Mouse (Mus musculus) lung, embryonic 15.5 days (tissue): ENCODE measurements around the gene Pak1ip1. TPM values are rescaled to one million over a fixed set of nuclear protein-coding genes. Genes with fewer than 3 reads are reported as not detected.

Experiments
- ATAC-seq: fragments of 200-750 bp; cut with Nextera tagmentation; 2 replicates; pipeline ENCODE4 v1.8.0; 2017; ENCODE audit warnings: moderate number of reproducible peaks, borderline replicate concordance; ENCODE audit not compliant: low FRiP score, low TSS enrichment; ENCODE audit errors: extremely low read depth
- H3K27ac ChIP-seq: fragments of 300-500 bp; sonication (generic); 2 replicates; pipeline ENCODE4 v1.5.1; 2015; ENCODE audit warnings: moderate library complexity, mild to moderate bottlenecking, inconsistent platforms
- H3K27me3 ChIP-seq: fragments of 300-500 bp; sonication (generic); 2 replicates; pipeline ENCODE4 v1.6.1; 2015; ENCODE audit warnings: inconsistent platforms
- H3K36me3 ChIP-seq: fragments of 300-500 bp; sonication (generic); 2 replicates; pipeline ENCODE4 v1.6.1; 2015; ENCODE audit warnings: inconsistent platforms
- H3K4me1 ChIP-seq: fragments of 300-500 bp; sonication (generic); 2 replicates; pipeline ENCODE4 v1.6.1; 2015; ENCODE audit warnings: inconsistent platforms
- H3K4me2 ChIP-seq: fragments of 300-500 bp; sonication (generic); 2 replicates; pipeline ENCODE4 v1.6.1; 2015; ENCODE audit warnings: inconsistent platforms, mild to moderate bottlenecking, moderate library complexity
- H3K4me3 ChIP-seq: fragments of 300-500 bp; sonication (generic); 2 replicates; pipeline ENCODE4 v1.5.1; 2015; ENCODE audit warnings: mild to moderate bottlenecking, inconsistent platforms
- H3K9ac ChIP-seq: fragments of 300-500 bp; sonication (generic); 2 replicates; pipeline ENCODE4 v1.6.1; 2015; ENCODE audit warnings: inconsistent platforms
- H3K9me3 ChIP-seq: fragments of 300-500 bp; sonication (generic); 2 replicates; pipeline ENCODE4 v1.6.1; 2016; ENCODE audit warnings: inconsistent platforms
- WGBS: fragments of 180-500 bp; shearing (Covaris S2); methylation state at CpG from one replicate; pipeline ENCODE4 v1.1.7; 2015; 5-methylcytosine and 5-hydroxymethylcytosine counted together
- polyA plus RNA-seq: library from polyadenylated mRNA; unstranded; fragments of >200 nt; fragmentation: Nextera tagmentation; extraction: Ambion mirVana; gene quantifications from 2 replicates; pipeline ENCODE4 v1.2.1, GENCODE M21; 2015

Pak1ip1 gene
- 60.7 and 63.1 TPM in 2 replicates for polyA plus RNA-seq

DNA sequence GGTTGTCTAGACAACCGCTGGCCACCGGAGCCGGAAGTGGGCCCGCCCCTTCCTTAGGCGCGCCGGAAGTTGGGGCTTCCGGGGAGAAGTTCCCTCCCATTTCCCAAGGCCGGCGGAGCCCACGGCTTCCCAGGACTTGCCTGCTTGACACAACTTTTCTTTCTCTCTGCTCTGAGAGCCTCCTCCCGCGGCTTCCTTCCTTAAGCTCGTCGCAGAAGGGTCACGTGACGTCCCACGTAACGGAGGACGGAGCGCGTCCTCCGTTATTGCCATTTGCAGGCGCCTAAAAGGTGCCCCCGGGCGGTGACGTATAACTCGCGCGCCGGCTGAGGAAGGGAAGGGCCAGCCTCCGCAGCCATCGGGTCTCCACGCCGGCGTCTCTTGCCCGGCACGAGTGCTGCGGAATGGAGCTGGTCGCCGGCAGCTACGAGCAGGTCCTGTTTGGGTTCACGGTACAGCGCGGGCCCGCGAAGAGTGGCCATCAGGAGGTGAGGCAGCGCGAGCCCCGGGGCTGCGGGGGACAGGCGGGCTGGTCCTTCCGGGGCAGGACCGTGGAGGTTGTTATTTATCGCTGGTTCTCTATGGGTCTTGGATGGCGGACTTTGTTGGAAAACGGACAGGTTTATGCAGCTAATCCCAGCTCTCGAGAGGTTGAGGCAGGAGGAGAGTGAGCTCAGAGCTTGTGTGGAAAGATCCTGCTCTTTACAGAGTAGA is at the start of gene Pak1ip1:
TSS of gene Pak1ip1 (plus strand) at position 98 of the 714 bp plus-strand sequence.
- peak within 1 kb of the TSS; percentile 83 for H3K4me2 ChIP-seq

GRCm38 (mm10) chr13:40951386-40951976 is 49.3 kb upstream of the Pak1ip1 start:
- H3K4me2 ChIP-seq = no peak overlapping the region
- ATAC-seq = no peak
- WGBS = 53% methylated on average over 10 of the region's 10 CpGs
- no peaks in the 10 kb centered on the region for H3K36me3 ChIP-seq
- no peak overlapping the region for H3K27ac ChIP-seq
- H3K9ac ChIP-seq = no peak overlapping the region
- H3K4me3 ChIP-seq = no peak overlapping the region
- peaks cover 9% of the 10 kb centered on the region; the same call in 1 of the 2 replicates for H3K4me1 ChIP-seq
- no peaks in the 10 kb centered on the region for H3K9me3 ChIP-seq
- H3K27me3 ChIP-seq = no peaks in the 10 kb centered on the region

More for the DNA sequence above, at the start of gene Pak1ip1:
- H3K27me3 ChIP-seq = no peaks in the 10 kb centered on the region
- H3K9ac ChIP-seq = peak within 1 kb of the TSS; percentile 85
- peaks cover 16% of the 10 kb centered on the region for H3K36me3 ChIP-seq
- WGBS = 1% methylated on average over 55 of the region's 58 CpGs
- peak within 1 kb of the TSS; percentile 98 for H3K4me3 ChIP-seq
- H3K4me1 ChIP-seq = peaks cover 12% of the 10 kb centered on the region
- peak; percentile 95 for ATAC-seq
- no peaks in the 10 kb centered on the region for H3K9me3 ChIP-seq
- H3K27ac ChIP-seq = peak within 1 kb of the TSS; percentile 99

DNA sequence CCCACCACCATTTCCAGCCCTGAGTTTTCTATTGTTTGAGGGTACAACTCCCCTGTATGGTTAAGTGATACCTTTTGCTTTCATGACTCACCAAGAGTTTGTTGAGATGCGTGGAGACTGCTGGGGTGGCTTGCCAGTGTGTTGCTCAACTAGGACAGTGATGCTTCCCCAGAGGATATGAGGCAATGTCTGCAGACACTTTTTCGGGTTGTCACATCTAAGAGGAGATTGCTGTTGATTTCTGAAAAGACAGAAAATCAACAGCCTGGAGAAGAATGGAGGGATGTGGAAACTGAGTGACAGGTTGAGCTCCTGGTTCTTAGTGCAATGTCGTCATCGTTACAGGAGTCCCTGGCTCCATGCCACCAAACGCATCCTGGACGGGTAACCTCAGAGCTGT is 47.6 kb upstream of the Pak1ip1 start:
- H3K4me3 ChIP-seq = no peak overlapping the region
- H3K27me3 ChIP-seq = no peaks in the 10 kb centered on the region
- no peaks in the 10 kb centered on the region for H3K9me3 ChIP-seq
- H3K9ac ChIP-seq = no peak overlapping the region
- peaks cover under 1% of the 10 kb centered on the region; the same call in 1 of the 2 replicates for H3K4me1 ChIP-seq
- no peaks in the 10 kb centered on the region for H3K36me3 ChIP-seq
- 49% methylated on average over 6 of the region's 6 CpGs for WGBS
- H3K27ac ChIP-seq = no peak overlapping the region
- ATAC-seq = no peak
- H3K4me2 ChIP-seq = no peak overlapping the region

- Histone ChIP-seq H3K4me3 (no peak overlapping the region), H3K9ac (no peak overlapping the region), H3K9me3 (no peaks in the 10 kb centered on the region), H3K4me1 (no peaks in the 10 kb centered on the region), H3K27ac (no peak overlapping the region), H3K4me2 (no peak overlapping the region), H3K36me3 (no peaks in the 10 kb centered on the region), H3K27me3 (no peaks in the 10 kb centered on the region)
- 68% methylated on average over 7 of the region's 7 CpGs for WGBS
- ATAC-seq = no peak
These were observed 45.0 kb upstream of the Pak1ip1 start for GRCm38 (mm10) chr13:40955773-40956172.

DNA sequence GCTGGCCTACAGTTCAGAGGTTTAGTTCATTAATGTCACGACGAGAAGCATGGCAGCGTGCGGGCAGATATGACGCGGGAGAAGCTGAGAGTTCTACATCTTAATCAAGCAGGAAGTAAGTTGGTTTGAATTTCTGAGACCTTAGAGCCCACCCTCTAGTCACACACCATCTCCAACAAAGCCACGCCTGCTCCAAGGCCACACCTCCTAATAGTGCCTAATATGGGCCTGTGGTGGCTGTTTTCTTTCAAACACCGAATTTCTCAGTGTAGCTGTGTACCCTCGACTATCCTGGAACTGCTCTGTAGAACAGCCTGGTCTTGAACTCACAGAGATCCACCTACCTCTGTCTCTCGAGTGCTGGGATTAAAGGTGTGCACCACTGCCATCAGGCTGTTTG is 33.2 kb upstream of the Pak1ip1 start:
- Histone ChIP-seq H3K4me1 (no peaks in the 10 kb centered on the region), H3K27ac (no peak overlapping the region), H3K4me2 (no peak overlapping the region), H3K36me3 (no peaks in the 10 kb centered on the region), H3K9me3 (no peaks in the 10 kb centered on the region), H3K4me3 (no peak overlapping the region), H3K9ac (no peak overlapping the region), H3K27me3 (no peaks in the 10 kb centered on the region)
- WGBS = 92% methylated on average over 10 of the region's 10 CpGs
- no peak for ATAC-seq

DNA sequence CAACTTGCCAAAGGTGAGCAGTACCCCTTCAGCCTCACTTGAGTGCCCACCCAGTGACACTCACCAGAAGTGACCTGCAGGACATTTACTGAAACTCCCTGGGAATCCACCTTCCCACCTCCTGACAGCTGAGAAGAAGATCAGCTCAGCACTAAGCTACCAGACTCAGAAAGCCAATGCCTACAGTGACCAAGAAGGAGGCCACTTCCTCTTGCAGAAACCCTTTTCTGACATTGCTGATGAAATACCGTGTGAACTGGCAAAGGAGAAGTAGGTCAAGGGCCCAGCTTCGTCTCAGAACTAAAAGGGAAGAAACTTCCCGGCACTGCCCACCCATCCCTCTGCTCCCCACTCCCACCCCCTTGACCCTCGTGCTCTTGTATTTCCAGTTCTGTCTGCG is 32.3 kb upstream of the Pak1ip1 start:
- Histone ChIP-seq H3K36me3 (no peaks in the 10 kb centered on the region), H3K27ac (no peak overlapping the region), H3K4me2 (no peak overlapping the region), H3K4me3 (no peak overlapping the region), H3K4me1 (no peaks in the 10 kb centered on the region), H3K27me3 (no peaks in the 10 kb centered on the region), H3K9ac (no peak overlapping the region), H3K9me3 (no peaks in the 10 kb centered on the region)
- WGBS = 61% methylated on average over 5 of the region's 5 CpGs
- ATAC-seq = no peak

- ATAC-seq = no peak
- Histone ChIP-seq H3K4me3 (no peak overlapping the region), H3K27ac (no peak overlapping the region), H3K36me3 (no peaks in the 10 kb centered on the region), H3K4me2 (no peak overlapping the region), H3K9ac (no peak overlapping the region), H3K27me3 (no peaks in the 10 kb centered on the region), H3K9me3 (no peaks in the 10 kb centered on the region), H3K4me1 (no peaks in the 10 kb centered on the region)
- WGBS = 90% methylated on average over 4 of the region's 4 CpGs
These were observed 30.9 kb upstream of the Pak1ip1 start for GRCm38 (mm10) chr13:40969761-40970390.

DNA sequence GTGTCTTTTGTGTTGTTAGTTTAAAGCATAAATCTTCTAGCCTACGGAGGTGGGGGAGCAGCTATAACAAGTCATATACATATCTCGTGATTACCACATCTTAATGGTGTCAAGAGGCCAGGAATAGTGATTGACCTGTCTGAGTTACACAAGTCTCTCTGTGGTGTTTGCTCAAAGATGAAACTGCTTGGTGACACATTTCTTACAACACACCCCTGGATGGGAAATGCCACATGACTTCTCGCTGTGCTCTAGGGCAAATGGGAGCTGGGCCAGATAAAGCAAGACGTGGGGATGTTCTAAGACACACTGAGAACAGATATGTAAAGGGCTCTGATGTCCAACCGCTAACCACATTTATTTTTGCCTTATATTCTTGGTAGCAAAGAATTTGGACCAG is 29.6 kb upstream of the Pak1ip1 start:
- Histone ChIP-seq H3K4me3 (no peak overlapping the region), H3K4me2 (no peak overlapping the region), H3K9ac (no peak overlapping the region), H3K36me3 (no peaks in the 10 kb centered on the region), H3K9me3 (no peaks in the 10 kb centered on the region), H3K4me1 (no peaks in the 10 kb centered on the region), H3K27ac (no peak overlapping the region), H3K27me3 (no peaks in the 10 kb centered on the region)
- 73% methylated on average over 5 of the region's 5 CpGs for WGBS
- ATAC-seq = no peak

DNA sequence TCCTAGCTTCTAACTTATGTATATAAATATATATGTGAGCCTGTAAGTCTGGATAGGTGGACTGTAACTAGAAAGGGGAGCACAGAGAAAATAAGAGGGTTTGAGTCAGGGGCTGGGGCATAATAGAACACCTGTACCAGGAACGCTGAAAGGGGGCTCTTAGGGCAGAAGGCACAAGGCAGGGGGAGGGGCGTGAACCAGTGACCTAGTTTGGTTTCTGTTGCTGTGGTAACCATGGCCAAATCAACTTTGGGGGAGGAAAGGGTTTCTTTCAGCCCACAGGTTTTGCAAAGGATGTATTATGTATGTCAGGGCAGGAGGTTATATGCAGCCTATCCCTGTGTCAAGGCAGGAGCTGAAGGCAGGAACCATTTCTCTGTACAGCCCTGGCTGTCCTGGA is 29.0 kb upstream of the Pak1ip1 start:
- Histone ChIP-seq H3K27ac (no peak overlapping the region), H3K9ac (no peak overlapping the region), H3K4me2 (no peak overlapping the region), H3K36me3 (no peaks in the 10 kb centered on the region), H3K27me3 (no peaks in the 10 kb centered on the region), H3K9me3 (no peaks in the 10 kb centered on the region), H3K4me3 (no peak overlapping the region), H3K4me1 (no peaks in the 10 kb centered on the region)
- ATAC-seq = no peak
- 79% methylated on average over 2 of the region's 2 CpGs for WGBS

DNA sequence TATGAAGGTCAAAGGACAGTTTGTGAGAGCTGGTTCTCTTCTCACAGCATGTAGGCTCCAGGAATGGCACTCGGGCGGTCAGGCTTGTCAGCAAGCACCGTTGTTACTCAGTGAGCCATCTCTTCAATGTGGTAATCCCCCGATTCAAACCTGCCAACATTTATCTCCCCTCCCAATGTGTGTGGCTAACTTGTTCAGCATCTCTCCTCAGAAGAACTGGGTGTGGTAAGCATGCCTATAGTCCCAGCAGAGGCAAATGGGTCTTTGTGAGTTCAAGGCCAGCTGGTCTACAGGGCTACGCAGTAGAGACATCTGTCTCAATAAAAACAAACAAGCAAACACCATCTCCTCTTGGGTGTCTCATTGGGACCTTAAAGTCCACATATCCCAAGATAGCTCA is 27.8 kb upstream of the Pak1ip1 start:
- Histone ChIP-seq H3K4me3 (no peak overlapping the region), H3K27me3 (no peaks in the 10 kb centered on the region), H3K4me1 (no peaks in the 10 kb centered on the region), H3K27ac (no peak overlapping the region), H3K4me2 (no peak overlapping the region), H3K9me3 (no peaks in the 10 kb centered on the region), H3K9ac (no peak overlapping the region), H3K36me3 (no peaks in the 10 kb centered on the region)
- WGBS = 81% methylated on average over 5 of the region's 5 CpGs
- no peak for ATAC-seq

- H3K27ac ChIP-seq = no peak overlapping the region
- H3K9me3 ChIP-seq = no peaks in the 10 kb centered on the region
- H3K4me3 ChIP-seq = no peak overlapping the region
- no peaks in the 10 kb centered on the region for H3K36me3 ChIP-seq
- no peak overlapping the region for H3K4me2 ChIP-seq
- no peak for ATAC-seq
- 19% methylated on average over 7 of the region's 7 CpGs for WGBS
- no peaks in the 10 kb centered on the region for H3K27me3 ChIP-seq
- no peak overlapping the region for H3K9ac ChIP-seq
- no peaks in the 10 kb centered on the region for H3K4me1 ChIP-seq
These were observed 23.2 kb upstream of the Pak1ip1 start for GRCm38 (mm10) chr13:40977609-40978008.

DNA sequence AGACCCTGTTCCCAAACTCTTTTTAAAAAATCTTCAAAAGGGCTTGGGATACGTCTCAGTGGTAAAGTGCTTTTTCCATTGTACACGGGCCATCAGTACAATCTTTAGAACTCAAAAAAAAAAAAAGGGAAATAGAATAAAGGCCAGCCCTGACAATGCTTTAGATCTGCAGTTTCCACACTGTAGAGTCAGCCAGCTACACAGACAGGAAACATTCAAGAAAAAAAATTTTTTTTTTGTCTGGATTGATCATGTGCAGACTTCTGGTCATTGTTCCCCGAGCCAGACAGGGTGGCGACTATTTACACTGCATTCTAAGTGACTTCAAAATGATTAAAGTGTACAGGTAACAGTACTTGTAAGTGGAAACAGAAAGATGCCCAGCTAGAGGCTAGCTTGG is 22.2 kb upstream of the Pak1ip1 start:
- Histone ChIP-seq H3K36me3 (no peaks in the 10 kb centered on the region), H3K4me2 (no peak overlapping the region), H3K9ac (no peak overlapping the region), H3K27me3 (no peaks in the 10 kb centered on the region), H3K4me3 (no peak overlapping the region), H3K27ac (peak overlapping the region; percentile 11; the same call in 1 of the 2 replicates), H3K9me3 (no peaks in the 10 kb centered on the region), H3K4me1 (no peaks in the 10 kb centered on the region)
- ATAC-seq = no peak
- 51% methylated on average over 4 of the region's 4 CpGs for WGBS
